Mouse (Mus musculus): ENCODE results near the gene Trim59.
A peak's percentile ranks its signal among the peaks of the same experiment; 100 is the strongest.
"Not testable (repeated sequence)": the region's sequence is repeated elsewhere in the genome, so short reads cannot be mapped to it uniquely, and the experiment has no call there.

Trim59 gene

GRCm38 (mm10) chr3:69044645-69045399 is at the start of gene Trim59:
Gene Trim59 (minus strand): TSS chr3:69044755.
- peak; percentile 81 for DNase-seq (ENCODE audit: low spot score)

- no peak for DNase-seq (ENCODE audit: low spot score)
These were observed 19.4 kb upstream of the Trim59 start for GRCm38 (mm10) chr3:69064005-69064404.

GRCm38 (mm10) chr3:69062764-69063163 is 18.2 kb upstream of the Trim59 start:
- no peak for DNase-seq (ENCODE audit: low spot score)

GRCm38 (mm10) chr3:69060672-69061071 is 16.1 kb upstream of the Trim59 start:
- DNase-seq (ENCODE audit: low spot score): no peak

GRCm38 (mm10) chr3:69055871-69056270 is 11.3 kb upstream of the Trim59 start:
- DNase-seq (ENCODE audit: low spot score): no peak

GRCm38 (mm10) chr3:69054760-69055432 is 10.3 kb upstream of the Trim59 start:
- DNase-seq (ENCODE audit: low spot score): no peak

- DNase-seq (ENCODE audit: low spot score): no peak
These were observed 7.3 kb upstream of the Trim59 start for GRCm38 (mm10) chr3:69051894-69052293.

GRCm38 (mm10) chr3:69049011-69049410 is 4.5 kb upstream of the Trim59 start:
- no peak for DNase-seq (ENCODE audit: low spot score)

GRCm38 (mm10) chr3:69047684-69048083 is 3.1 kb upstream of the Trim59 start:
- DNase-seq (ENCODE audit: low spot score): no peak

- no peak for DNase-seq (ENCODE audit: low spot score)
These were observed 2.0 kb upstream of the Trim59 start for GRCm38 (mm10) chr3:69046509-69046908.

- DNase-seq (ENCODE audit: low spot score): no peak
These were observed 1.2 kb upstream of the Trim59 start for GRCm38 (mm10) chr3:69045750-69046149.

GRCm38 (mm10) chr3:69045400-69045703 is 797 bp upstream of the Trim59 start:
- DNase-seq (ENCODE audit: low spot score): no peak

GRCm38 (mm10) chr3:69044167-69044591 is 376 bp downstream of the Trim59 start:
- DNase-seq (ENCODE audit: low spot score): no peak

- DNase-seq (ENCODE audit: low spot score): no peak
These were observed 3.3 kb downstream of the Trim59 start for GRCm38 (mm10) chr3:69041298-69041697.

GRCm38 (mm10) chr3:69040105-69040504 is 4.5 kb downstream of the Trim59 start:
- no peak for DNase-seq (ENCODE audit: low spot score)

- DNase-seq (ENCODE audit: low spot score): no peak
These were observed 18.3 kb downstream of the Trim59 start for GRCm38 (mm10) chr3:69026133-69026783.

- no peak for DNase-seq (ENCODE audit: low spot score)
These were observed 23.8 kb downstream of the Trim59 start for GRCm38 (mm10) chr3:69020764-69021163.

GRCm38 (mm10) chr3:69020285-69020684 is 24.3 kb downstream of the Trim59 start:
- DNase-seq (ENCODE audit: low spot score): no peak

GRCm38 (mm10) chr3:69018635-69019034 is 25.9 kb downstream of the Trim59 start:
- DNase-seq (ENCODE audit: low spot score): not testable (repeated sequence)

GRCm38 (mm10) chr3:69017181-69017580 is 27.4 kb downstream of the Trim59 start:
- no peak for DNase-seq (ENCODE audit: low spot score)

GRCm38 (mm10) chr3:69008873-69009272 is 35.7 kb downstream of the Trim59 start:
- no peak for DNase-seq (ENCODE audit: low spot score)

- DNase-seq (ENCODE audit: low spot score): no peak
These were observed 38.3 kb downstream of the Trim59 start for GRCm38 (mm10) chr3:69006246-69006760.
